ENCODE assay signal across 22 mouse cellular contexts in the genomic region with DNA sequence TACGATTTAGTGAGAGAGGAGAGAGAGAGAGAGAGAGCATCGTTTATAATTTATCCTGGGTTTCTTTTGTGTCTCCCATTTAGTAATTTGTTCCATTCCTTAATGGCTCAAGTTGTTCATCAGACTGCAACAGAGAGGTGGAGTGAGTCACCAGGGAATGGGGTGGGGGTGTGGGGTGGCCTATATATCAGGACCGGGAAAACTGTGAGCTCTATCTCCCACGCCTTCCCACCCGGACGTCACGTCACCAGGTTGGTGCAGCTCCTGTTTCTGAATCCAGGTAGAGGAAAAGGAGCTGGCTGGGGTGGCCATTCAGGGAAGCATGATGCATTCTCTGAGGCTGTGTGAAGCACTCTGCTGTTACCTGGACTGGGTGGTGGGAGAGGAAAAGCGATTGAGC.
DNase-seq lines count a peak whose midpoint lies in the region; ATAC-seq and TF ChIP-seq lines count a peak whose summit lies in the region.
"Had no signal": no experiment of that assay in that cellular context is flagged by ENCODE, and none has a peak within 500 bp of the region (broad histone marks: within the 10 kb centered on the region; RNA-seq: fewer than 3 reads in every experiment).

No protein-coding gene starts in this region.

- no peaks in the 10 kb centered on the region; the same call in 1 of the 2 replicates for H3K27me3 ChIP-seq in heart, embryonic 11.5 days (ENCODE audit: control insufficient read depth, insufficient read depth, low read length)
- H3K27me3 ChIP-seq: embryonic facial prominence, embryonic 13.5 days; hindbrain, embryonic 15.5 days had no signal

- no peak for TF ChIP-seq CTCF in left cerebral cortex, adult 2 months (IDR thresholded peaks at IDR 0.05)

- peak; percentile 41 for ATAC-seq in frontal cortex, adult (ENCODE audit: low TSS enrichment)
- ATAC-seq in heart, embryonic 11.5 days (replicated peaks; ENCODE audit: insufficient number of reproducible peaks, low FRiP score, low TSS enrichment) = no peak
- ATAC-seq: CD4-positive, CD25-positive, alpha-beta regulatory T cell, adult 4 months had no signal

- WGBS in heart, embryonic 11.5 days (ENCODE audit: insufficient replicate concordance) = 83% methylated on average over 8 of the region's 8 CpGs

- H3K9ac ChIP-seq in heart, embryonic 11.5 days (ENCODE audit: low read depth, low read length) = no peak overlapping the region
- H3K9ac ChIP-seq: embryonic facial prominence, embryonic 13.5 days; forebrain, embryonic 13.5 days; forebrain, postnatal 0 days; heart, embryonic 13.5 days; hindbrain, embryonic 15.5 days had no signal

- H3K4me3 ChIP-seq in left cerebral cortex, adult 2 months = no peak overlapping the region
- H3K4me3 ChIP-seq in heart, embryonic 11.5 days (ENCODE audit: low read depth, low read length) = no peak overlapping the region
- H3K4me3 ChIP-seq: embryonic facial prominence, embryonic 13.5 days; forebrain, embryonic 13.5 days; heart, adult 2 months; heart, embryonic 13.5 days; hindbrain, embryonic 15.5 days had no signal

- DNase-seq in frontal cortex, postnatal 14 days (ENCODE audit: low spot score in 2 of 2) = no peak
- peak; percentile 55 to 59 for DNase-seq in left cerebral cortex, adult 2 months (ENCODE audit: extremely low spot score in 1 of 2, low spot score in 2 of 2)
- DNase-seq in left cerebral cortex, postnatal 14 days (ENCODE audit: low spot score in 2 of 2) = no peak
- DNase-seq in right cerebral cortex, adult 2 months (ENCODE audit: low spot score in 2 of 2) = peak; percentile 69 to 70
- no peak for DNase-seq in right cerebral cortex, postnatal 10 days (ENCODE audit: low spot score in 2 of 2)
- DNase-seq: adrenal gland, postnatal 10 days; B cell, adult 2 months; cerebellum, adult 11-12 months; cerebellum, adult 9-10 months; cerebellum, postnatal 25 days; forebrain, postnatal 0 days; gastrocnemius, postnatal 14 days; heart, adult 2 months; heart, postnatal 36 days had no signal

- no peaks in the 10 kb centered on the region for H3K36me3 ChIP-seq in heart, embryonic 11.5 days (ENCODE audit: control insufficient read depth, insufficient read depth, low read length)
- H3K36me3 ChIP-seq: embryonic facial prominence, embryonic 13.5 days; G1E; heart, embryonic 13.5 days; hindbrain, embryonic 15.5 days had no signal

- no peaks in the 10 kb centered on the region for H3K9me3 ChIP-seq in heart, embryonic 11.5 days (replicated peaks; ENCODE audit: control insufficient read depth, low read length)
- H3K9me3 ChIP-seq: embryonic facial prominence, embryonic 13.5 days; forebrain, embryonic 13.5 days; G1E; heart, embryonic 13.5 days; hindbrain, embryonic 15.5 days had no signal

- H3K4me1 ChIP-seq in heart, embryonic 11.5 days (ENCODE audit: control insufficient read depth, insufficient read depth, low read length) = no peaks in the 10 kb centered on the region
- H3K4me1 ChIP-seq: heart, embryonic 13.5 days had no signal

- H3K4me2 ChIP-seq in heart, embryonic 11.5 days = no peak overlapping the region
- H3K4me2 ChIP-seq: embryonic facial prominence, embryonic 13.5 days; forebrain, embryonic 13.5 days; heart, embryonic 13.5 days; hindbrain, embryonic 15.5 days had no signal

- intact Hi-C loops in left cerebral cortex, adult 2 months (cut with DNase I) = loop anchor here (1.0 to 5.0 kb wide), 5 partner anchors 35 to 307 kb away; no protein-coding TSS in a partner anchor
- intact Hi-C loops in left cerebral cortex, postnatal 14 days (cut with DNase I) = loop anchor here (2.0 to 5.0 kb wide), 3 partner anchors 150 to 305 kb away; no protein-coding TSS in a partner anchor

- H3K27ac ChIP-seq in left cerebral cortex, adult 2 months = 0 out of 2 replicates have a peak overlapping the region, but pooled peaks have one; percentile 30
- H3K27ac ChIP-seq in heart, embryonic 11.5 days (ENCODE audit: low read depth, low read length) = no peak overlapping the region
- H3K27ac ChIP-seq: embryonic facial prominence, embryonic 13.5 days; forebrain, embryonic 13.5 days; heart, adult 2 months; heart, embryonic 13.5 days; hindbrain, embryonic 15.5 days had no signal

Comparison
In these comparisons a context has a peak if more than half of its experiments do, and no peak if none do; other contexts are left out.
1. DNase-seq: peak in left cerebral cortex, adult 2 months (2 of 2) and right cerebral cortex, adult 2 months (2 of 2); none in frontal cortex, postnatal 14 days (0 of 2), left cerebral cortex, postnatal 14 days (0 of 2) and right cerebral cortex, postnatal 10 days (0 of 2).